Mouse (Mus musculus): ENCODE measurements around the gene Eea1. TPM values are rescaled to one million over a fixed set of nuclear protein-coding genes. Genes with fewer than 3 reads are reported as not detected.

Gene Eea1
- polyA plus RNA-seq (2014; fragmentation: Nextera tagmentation; extraction: Ambion mirVana), result 8.2 and 10.3 TPM in 2 replicates

DNA sequence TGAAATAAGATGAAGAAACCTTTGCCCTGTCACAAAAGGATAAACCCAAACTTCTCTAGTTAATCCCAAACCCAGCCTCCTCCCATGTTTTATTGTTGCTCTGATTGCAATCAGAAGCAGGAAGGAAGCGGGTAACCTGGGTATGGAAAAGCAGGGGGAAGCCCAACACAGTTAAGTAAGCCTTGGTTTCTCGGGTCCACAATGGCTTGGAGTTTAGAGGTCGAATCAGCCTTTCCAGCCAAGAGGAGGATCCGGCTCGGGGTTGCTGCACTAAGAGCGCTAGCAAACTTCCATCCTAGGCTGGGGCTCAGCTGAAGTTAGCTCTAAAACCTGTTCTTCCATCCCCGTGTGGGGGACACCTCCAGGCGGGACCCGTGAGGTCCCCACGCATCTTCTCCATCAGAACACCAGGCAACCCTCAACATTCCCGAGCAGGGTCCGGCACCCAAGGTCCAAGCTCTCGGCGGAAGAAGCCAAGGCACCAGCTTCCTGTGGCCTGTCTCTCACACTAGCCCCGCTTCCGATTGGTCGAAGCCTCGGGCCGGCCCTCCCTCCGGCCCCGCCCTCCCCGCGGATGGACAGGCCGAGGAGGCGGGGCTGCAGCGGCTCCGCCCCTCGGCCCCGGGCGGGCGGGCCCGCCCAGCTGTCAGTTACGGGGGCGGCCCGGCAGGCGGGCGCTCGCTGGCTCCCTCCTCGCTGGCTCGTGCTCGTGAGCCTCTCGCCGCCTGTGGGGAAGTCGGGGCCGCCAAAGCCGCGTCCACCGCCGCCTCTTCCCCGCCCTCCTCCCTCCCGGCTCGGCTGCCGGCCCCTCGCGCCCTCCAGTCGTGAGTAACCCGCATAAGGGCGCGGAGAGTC is at the start of gene Eea1:
TSS of gene Eea1 (plus strand) at position 605 of the 855 bp plus-strand sequence.
- under 1% methylated on average over 53 of the region's 59 CpGs for WGBS
- H3K4me2 ChIP-seq (ENCODE audit: low read depth, severe bottlenecking), result peak within 1 kb of the TSS; percentile 90
- no peaks in the 10 kb centered on the region for H3K27me3 ChIP-seq (ENCODE audit: control insufficient read depth, insufficient read depth, low read length)
- peak; percentile 93 for DNase-seq (ENCODE audit: low spot score)
- H3K27ac ChIP-seq (replicated peaks; ENCODE audit: low read depth, low read length), result peak within 1 kb of the TSS; percentile 51
- peak; percentile 99 for ATAC-seq (ENCODE audit: insufficient number of reproducible peaks, low FRiP score, low TSS enrichment, low read depth)
- H3K4me3 ChIP-seq (ENCODE audit: low read depth, low read length), result peak within 1 kb of the TSS; percentile 71
- no peaks in the 10 kb centered on the region for H3K36me3 ChIP-seq (ENCODE audit: control insufficient read depth, insufficient read depth, low read length)
- no peaks in the 10 kb centered on the region for H3K9me3 ChIP-seq (ENCODE audit: control insufficient read depth, low read length)
- peak within 1 kb of the TSS; percentile 70 for H3K9ac ChIP-seq (ENCODE audit: low read length)
- H3K4me1 ChIP-seq (ENCODE audit: control insufficient read depth, insufficient read depth, low read length), result peaks cover 6% of the 10 kb centered on the region

- no peaks in the 10 kb centered on the region for H3K27me3 ChIP-seq (ENCODE audit: control insufficient read depth, insufficient read depth, low read length)
- H3K27ac ChIP-seq (replicated peaks; ENCODE audit: low read depth, low read length), result no peak overlapping the region
- no peaks in the 10 kb centered on the region for H3K9me3 ChIP-seq (ENCODE audit: control insufficient read depth, low read length)
- 76% methylated on average over 7 of the region's 7 CpGs for WGBS
- no peak overlapping the region for H3K4me2 ChIP-seq (ENCODE audit: low read depth, severe bottlenecking)
- H3K9ac ChIP-seq (ENCODE audit: low read length), result no peak overlapping the region
- no peaks in the 10 kb centered on the region for H3K36me3 ChIP-seq (ENCODE audit: control insufficient read depth, insufficient read depth, low read length)
- ATAC-seq (ENCODE audit: insufficient number of reproducible peaks, low FRiP score, low TSS enrichment, low read depth) (no peak), DNase-seq (ENCODE audit: low spot score) (no peak)
- H3K4me1 ChIP-seq (ENCODE audit: control insufficient read depth, insufficient read depth, low read length), result no peaks in the 10 kb centered on the region
- no peak overlapping the region for H3K4me3 ChIP-seq (ENCODE audit: low read depth, low read length)
Measured at GRCm38 (mm10) chr10:95891214-95891960, 49.1 kb upstream of the Eea1 start.

DNA sequence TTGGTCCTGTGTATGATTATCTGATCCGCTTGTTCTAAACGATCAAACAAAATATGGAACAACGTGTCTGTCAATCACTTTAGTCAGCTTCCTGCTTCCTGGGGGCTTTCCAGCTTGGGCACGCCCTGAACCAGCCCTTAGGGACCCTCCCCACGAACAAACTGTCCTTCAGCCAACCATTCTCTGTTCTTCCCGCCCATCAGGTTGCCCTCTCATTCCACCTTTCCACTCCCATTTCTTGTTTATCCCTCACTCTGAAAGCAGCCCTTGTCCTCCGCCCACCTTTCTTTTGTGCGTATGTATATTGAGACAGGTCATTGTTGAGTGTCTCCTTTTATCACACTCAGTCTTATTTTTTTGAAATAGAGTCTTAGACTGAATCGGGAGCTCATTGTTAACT is 48.3 kb upstream of the Eea1 start:
- no peak overlapping the region for H3K27ac ChIP-seq (replicated peaks; ENCODE audit: low read depth, low read length)
- no peaks in the 10 kb centered on the region for H3K36me3 ChIP-seq (ENCODE audit: control insufficient read depth, insufficient read depth, low read length)
- ATAC-seq (ENCODE audit: insufficient number of reproducible peaks, low FRiP score, low TSS enrichment, low read depth) (no peak), DNase-seq (ENCODE audit: low spot score) (no peak)
- H3K4me2 ChIP-seq (ENCODE audit: low read depth, severe bottlenecking), result no peak overlapping the region
- no peak overlapping the region for H3K4me3 ChIP-seq (ENCODE audit: low read depth, low read length)
- H3K9ac ChIP-seq (ENCODE audit: low read length), result no peak overlapping the region
- H3K9me3 ChIP-seq (ENCODE audit: control insufficient read depth, low read length), result no peaks in the 10 kb centered on the region
- WGBS, result 84% methylated on average over 9 of the region's 9 CpGs
- no peaks in the 10 kb centered on the region for H3K4me1 ChIP-seq (ENCODE audit: control insufficient read depth, insufficient read depth, low read length)
- H3K27me3 ChIP-seq (ENCODE audit: control insufficient read depth, insufficient read depth, low read length), result no peaks in the 10 kb centered on the region

DNA sequence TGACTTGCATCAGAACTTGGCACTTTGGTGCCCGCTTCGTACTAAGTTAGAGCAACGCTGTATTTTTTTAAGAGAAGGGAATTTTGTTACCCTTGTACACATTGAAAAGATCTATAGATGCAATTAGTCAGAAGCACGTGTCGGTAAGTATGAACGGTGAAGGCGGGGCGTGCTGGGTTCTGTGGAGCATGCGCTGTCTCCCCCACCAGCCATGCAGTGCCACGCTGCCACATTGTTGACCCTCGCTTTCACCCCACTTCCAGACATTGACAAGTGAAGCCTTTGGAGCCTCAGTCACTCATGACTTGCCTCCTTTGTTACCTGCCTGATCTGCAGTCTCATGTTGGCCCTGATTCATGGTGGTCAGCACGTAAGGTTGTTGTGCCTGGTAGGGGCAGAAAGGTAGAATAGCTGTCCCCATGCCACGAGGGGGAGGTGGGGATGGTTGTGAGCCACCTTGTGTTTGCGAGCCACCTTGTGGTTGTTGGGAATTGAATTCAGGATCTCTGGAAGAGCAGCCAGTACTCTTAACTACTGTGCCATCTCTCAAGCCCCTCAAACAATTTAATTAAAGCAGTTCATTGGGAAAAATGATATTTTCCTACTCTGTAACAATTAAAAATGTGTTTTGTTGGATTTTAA is 47.0 kb upstream of the Eea1 start:
- Histone ChIP-seq H3K27ac (replicated peaks; ENCODE audit: low read depth, low read length) (no peak overlapping the region), H3K9ac (ENCODE audit: low read length) (no peak overlapping the region), H3K36me3 (ENCODE audit: control insufficient read depth, insufficient read depth, low read length) (no peaks in the 10 kb centered on the region), H3K4me2 (ENCODE audit: low read depth, severe bottlenecking) (no peak overlapping the region), H3K27me3 (ENCODE audit: control insufficient read depth, insufficient read depth, low read length) (no peaks in the 10 kb centered on the region), H3K9me3 (ENCODE audit: control insufficient read depth, low read length) (no peaks in the 10 kb centered on the region), H3K4me1 (ENCODE audit: control insufficient read depth, insufficient read depth, low read length) (no peaks in the 10 kb centered on the region), H3K4me3 (ENCODE audit: low read depth, low read length) (no peak overlapping the region)
- DNase-seq (ENCODE audit: low spot score), result no peak
- WGBS, result 89% methylated on average over 14 of the region's 14 CpGs
- ATAC-seq (ENCODE audit: insufficient number of reproducible peaks, low FRiP score, low TSS enrichment, low read depth), result no peak

GRCm38 (mm10) chr10:95894036-95894855 is 46.2 kb upstream of the Eea1 start:
- ATAC-seq (ENCODE audit: insufficient number of reproducible peaks, low FRiP score, low TSS enrichment, low read depth), result no peak
- no peaks in the 10 kb centered on the region for H3K4me1 ChIP-seq (ENCODE audit: control insufficient read depth, insufficient read depth, low read length)
- no peaks in the 10 kb centered on the region for H3K27me3 ChIP-seq (ENCODE audit: control insufficient read depth, insufficient read depth, low read length)
- H3K9ac ChIP-seq (ENCODE audit: low read length), result peak overlapping the region; percentile 54
- DNase-seq (ENCODE audit: low spot score), result peak; percentile 33
- H3K36me3 ChIP-seq (ENCODE audit: control insufficient read depth, insufficient read depth, low read length), result no peaks in the 10 kb centered on the region
- H3K9me3 ChIP-seq (ENCODE audit: control insufficient read depth, low read length), result no peaks in the 10 kb centered on the region
- H3K4me2 ChIP-seq (ENCODE audit: low read depth, severe bottlenecking), result peak overlapping the region; percentile 49
- H3K4me3 ChIP-seq (ENCODE audit: low read depth, low read length), result peak overlapping the region; percentile 10; the same call in 1 of the 2 replicates
- 34% methylated on average over 17 of the region's 17 CpGs for WGBS
- H3K27ac ChIP-seq (replicated peaks; ENCODE audit: low read depth, low read length), result no peak overlapping the region

- no peak overlapping the region for H3K27ac ChIP-seq (replicated peaks; ENCODE audit: low read depth, low read length)
- 38% methylated on average over 10 of the region's 10 CpGs for WGBS
- peak; percentile 62; the same call in 1 of the 2 replicates for ATAC-seq (ENCODE audit: insufficient number of reproducible peaks, low FRiP score, low TSS enrichment, low read depth)
- peak overlapping the region; percentile 54 for H3K9ac ChIP-seq (ENCODE audit: low read length)
- no peaks in the 10 kb centered on the region for H3K27me3 ChIP-seq (ENCODE audit: control insufficient read depth, insufficient read depth, low read length)
- no peaks in the 10 kb centered on the region for H3K36me3 ChIP-seq (ENCODE audit: control insufficient read depth, insufficient read depth, low read length)
- no peaks in the 10 kb centered on the region for H3K9me3 ChIP-seq (ENCODE audit: control insufficient read depth, low read length)
- H3K4me1 ChIP-seq (ENCODE audit: control insufficient read depth, insufficient read depth, low read length), result no peaks in the 10 kb centered on the region
- peak; percentile 72 for DNase-seq (ENCODE audit: low spot score)
- peak overlapping the region; percentile 10; the same call in 1 of the 2 replicates for H3K4me3 ChIP-seq (ENCODE audit: low read depth, low read length)
- H3K4me2 ChIP-seq (ENCODE audit: low read depth, severe bottlenecking), result peak overlapping the region; percentile 49
Measured at GRCm38 (mm10) chr10:95894856-95895386, 45.5 kb upstream of the Eea1 start.

GRCm38 (mm10) chr10:95898471-95899154 is 41.8 kb upstream of the Eea1 start:
- no peak overlapping the region for H3K27ac ChIP-seq (replicated peaks; ENCODE audit: low read depth, low read length)
- no peak for ATAC-seq (ENCODE audit: insufficient number of reproducible peaks, low FRiP score, low TSS enrichment, low read depth)
- 63% methylated on average over 5 of the region's 5 CpGs for WGBS
- peak; percentile 37 for DNase-seq (ENCODE audit: low spot score)
- H3K27me3 ChIP-seq (ENCODE audit: control insufficient read depth, insufficient read depth, low read length), result no peaks in the 10 kb centered on the region
- H3K4me2 ChIP-seq (ENCODE audit: low read depth, severe bottlenecking), result no peak overlapping the region
- no peaks in the 10 kb centered on the region for H3K36me3 ChIP-seq (ENCODE audit: control insufficient read depth, insufficient read depth, low read length)
- H3K4me1 ChIP-seq (ENCODE audit: control insufficient read depth, insufficient read depth, low read length), result no peaks in the 10 kb centered on the region
- H3K9ac ChIP-seq (ENCODE audit: low read length), result no peak overlapping the region
- no peak overlapping the region for H3K4me3 ChIP-seq (ENCODE audit: low read depth, low read length)
- H3K9me3 ChIP-seq (ENCODE audit: control insufficient read depth, low read length), result no peaks in the 10 kb centered on the region

Data from limb, embryonic 11.5 days (tissue).